Mouse (Mus musculus) lung, postnatal 36 days (tissue): ENCODE data around the gene Phf24.
"Not testable (repeated sequence)": the region's sequence is repeated elsewhere in the genome, so short reads cannot be mapped to it uniquely, and the experiment has no call there.

ENCODE experiments used
- DNase-seq: peaks from one replicate; pipeline ENCODE4 v3.0.0; 2022; ENCODE audit warnings: mixed read lengths

Phf24 gene

GRCm38 (mm10) chr4:42951206-42952195 is 35.0 kb downstream of the Phf24 start:
- no peak for DNase-seq

- no peak for DNase-seq
Observed at GRCm38 (mm10) chr4:42952563-42952962, 36.1 kb downstream of the Phf24 start.

- DNase-seq, result no peak
Observed at GRCm38 (mm10) chr4:42953435-42954094, 37.1 kb downstream of the Phf24 start.

GRCm38 (mm10) chr4:42954297-42954696 is 37.8 kb downstream of the Phf24 start:
- peak; percentile 81 for DNase-seq

- no peak for DNase-seq
Observed at GRCm38 (mm10) chr4:42955200-42955599, 38.7 kb downstream of the Phf24 start.

- no peak for DNase-seq
Observed at GRCm38 (mm10) chr4:42956581-42956980, 40.1 kb downstream of the Phf24 start.

GRCm38 (mm10) chr4:42957306-42957705 is 40.8 kb downstream of the Phf24 start:
- DNase-seq, result no peak

GRCm38 (mm10) chr4:42957979-42958378 is 41.5 kb downstream of the Phf24 start:
- no peak for DNase-seq

GRCm38 (mm10) chr4:42958942-42959341 is 42.5 kb downstream of the Phf24 start:
- DNase-seq, result no peak

GRCm38 (mm10) chr4:42959382-42959781 is 42.9 kb downstream of the Phf24 start:
- DNase-seq, result no peak

- DNase-seq, result peak; percentile 84
Observed at GRCm38 (mm10) chr4:42961592-42961991, 45.1 kb downstream of the Phf24 start.

- peak; percentile 39 for DNase-seq
Observed at GRCm38 (mm10) chr4:42963480-42963879, 47.0 kb downstream of the Phf24 start.

GRCm38 (mm10) chr4:42965039-42965719 is 48.7 kb downstream of the Phf24 start:
- peak; percentile 73 for DNase-seq

GRCm38 (mm10) chr4:42969304-42969703 is 52.8 kb downstream of the Phf24 start, which contains the start of gene 1700022I11Rik:
1700022I11Rik (plus strand) TSS chr4:42969604.
- DNase-seq, result no peak

GRCm38 (mm10) chr4:42972952-42973351 is 56.5 kb downstream of the Phf24 start:
- DNase-seq, result no peak

GRCm38 (mm10) chr4:42973868-42974267 is 57.4 kb downstream of the Phf24 start:
- DNase-seq, result no peak

- no peak for DNase-seq
Observed at GRCm38 (mm10) chr4:42978062-42978461, 61.6 kb downstream of the Phf24 start.

GRCm38 (mm10) chr4:42980467-42980866 is 64.0 kb downstream of the Phf24 start:
- DNase-seq, result not testable (repeated sequence)

GRCm38 (mm10) chr4:42988296-42988695 is 71.8 kb downstream of the Phf24 start:
- DNase-seq, result no peak
